Mouse (Mus musculus) embryonic fibroblast, embryonic 13.5 days (primary cell): ENCODE measurements around the gene Taf3. TPM values are rescaled to one million over a fixed set of nuclear protein-coding genes. Genes with fewer than 3 reads are reported as not detected.

Experiments
- H3K27ac ChIP-seq: 2 replicates; pipeline ENCODE4 v1.5.1; 2012; ENCODE audit warnings: low read length, control low read depth, inconsistent platforms; ENCODE audit not compliant: insufficient read depth
- H3K4me1 ChIP-seq: 2 replicates; pipeline ENCODE4 v1.6.1; 2011; ENCODE audit warnings: low read length; ENCODE audit not compliant: control insufficient read depth, insufficient read depth
- H3K4me3 ChIP-seq: 2 replicates; pipeline ENCODE4 v1.5.1; 2011; ENCODE audit warnings: mild to moderate bottlenecking, control low read depth, low read length; ENCODE audit not compliant: insufficient read depth
- CTCF ChIP-seq: IDR thresholded peaks from 2 replicates; pipeline ENCODE4 v1.5.1; 2011; ENCODE audit warnings: mild to moderate bottlenecking, control low read depth, low read length, moderate library complexity, borderline replicate concordance; ENCODE audit not compliant: insufficient read depth
- POLR2A ChIP-seq: IDR thresholded peaks from 2 replicates; pipeline ENCODE4 v1.6.1; 2011; ENCODE audit warnings: low read depth, mild to moderate bottlenecking, control low read depth, low read length, moderate library complexity
- polyA plus RNA-seq: library from polyadenylated mRNA; stranded (reverse); fragments of >200 nt; gene quantifications from 2 replicates; pipeline ENCODE4 v1.2.4, GENCODE M21; 2011; ENCODE audit warnings: low read depth; ENCODE audit not compliant: missing spikeins, insufficient read length

The Taf3 gene
- polyA plus RNA-seq, 1 experiment, result 7.7 TPM

GRCm38 (mm10) chr2:10024264-10024663, 24.1 kb downstream of the Taf3 start:
- Histone ChIP-seq H3K4me1 (no peaks in the 10 kb centered on the region), H3K4me3 (no peak overlapping the region), H3K27ac (no peak overlapping the region)
- TF ChIP-seq CTCF, result no peak
- TF ChIP-seq POLR2A, result no peak

- no peaks in the 10 kb centered on the region for H3K4me1 ChIP-seq
- TF ChIP-seq POLR2A (no peak), CTCF (no peak)
- H3K4me3 ChIP-seq, result no peak overlapping the region
- no peak overlapping the region for H3K27ac ChIP-seq
These were observed 27.1 kb downstream of the Taf3 start for GRCm38 (mm10) chr2:10021296-10021695.

- TF ChIP-seq CTCF (no peak), POLR2A (no peak)
- Histone ChIP-seq H3K4me1 (no peaks in the 10 kb centered on the region), H3K4me3 (no peak overlapping the region), H3K27ac (no peak overlapping the region)
These were observed 33.3 kb downstream of the Taf3 start for GRCm38 (mm10) chr2:10014951-10015635.

- Histone ChIP-seq H3K27ac (no peak overlapping the region), H3K4me3 (no peak overlapping the region), H3K4me1 (no peaks in the 10 kb centered on the region; the same call in 1 of the 2 replicates)
- TF ChIP-seq POLR2A (no peak), CTCF (no peak)
These were observed 38.0 kb downstream of the Taf3 start for GRCm38 (mm10) chr2:10010263-10010909.

GRCm38 (mm10) chr2:10009671-10010254, 38.6 kb downstream of the Taf3 start:
- Histone ChIP-seq H3K4me3 (no peak overlapping the region), H3K27ac (no peak overlapping the region), H3K4me1 (no peaks in the 10 kb centered on the region; the same call in 1 of the 2 replicates)
- no peak for TF ChIP-seq CTCF
- no peak for TF ChIP-seq POLR2A

GRCm38 (mm10) chr2:10008593-10008992, 39.8 kb downstream of the Taf3 start:
- H3K4me3 ChIP-seq, result no peak overlapping the region
- no peak overlapping the region for H3K27ac ChIP-seq
- no peaks in the 10 kb centered on the region; the same call in 1 of the 2 replicates for H3K4me1 ChIP-seq
- no peak for TF ChIP-seq POLR2A
- no peak for TF ChIP-seq CTCF

- H3K4me1 ChIP-seq, result no peaks in the 10 kb centered on the region; the same call in 1 of the 2 replicates
- H3K27ac ChIP-seq, result no peak overlapping the region
- H3K4me3 ChIP-seq, result no peak overlapping the region
- TF ChIP-seq CTCF, result no peak
- TF ChIP-seq POLR2A, result no peak
These were observed 43.3 kb downstream of the Taf3 start for GRCm38 (mm10) chr2:10004960-10005621.

- no peak overlapping the region for H3K27ac ChIP-seq
- no peaks in the 10 kb centered on the region; the same call in 1 of the 2 replicates for H3K4me1 ChIP-seq
- no peak for TF ChIP-seq CTCF
- no peak for TF ChIP-seq POLR2A
- H3K4me3 ChIP-seq, result no peak overlapping the region
These were observed 45.0 kb downstream of the Taf3 start for GRCm38 (mm10) chr2:10003358-10003757.

GRCm38 (mm10) chr2:10001591-10001990, 46.8 kb downstream of the Taf3 start:
- Histone ChIP-seq H3K4me3 (no peak overlapping the region), H3K27ac (no peak overlapping the region), H3K4me1 (no peaks in the 10 kb centered on the region; the same call in 1 of the 2 replicates)
- TF ChIP-seq POLR2A (no peak), CTCF (no peak)
